Mouse (Mus musculus) neural tube, postnatal 0 days (tissue): ENCODE measurements around the gene Fancm. TPM values are rescaled to one million over a fixed set of nuclear protein-coding genes. Genes with fewer than 3 reads are reported as not detected.

ENCODE experiments used
- polyA plus RNA-seq: library from polyadenylated mRNA; unstranded; fragments of >200 nt; fragmentation: Nextera tagmentation; extraction: Ambion mirVana; gene quantifications from 2 replicates; pipeline ENCODE4 v1.2.1, GENCODE M21; 2015

Gene Fancm
- 9.9 and 10.3 TPM in 2 replicates for polyA plus RNA-seq

GRCm38 (mm10) chr12:65075085-65075732, at the start of gene Fancm:
Gene Fancm (plus strand): TSS chr12:65075603.

GRCm38 (mm10) chr12:65036190-65036870, 39.1 kb upstream of the Fancm start, which contains the start of gene Prpf39:
Gene Prpf39 (plus strand): TSS chr12:65036333.

GRCm38 (mm10) chr12:65073611-65074178, 1.7 kb upstream of the Fancm start, which contains the start of gene Fkbp3:
Gene Fkbp3 (minus strand): TSS chr12:65074007.

GRCm38 (mm10) chr12:65172021-65172951, 96.9 kb downstream of the Fancm start, which contains the start of gene Mis18bp1:
Gene Mis18bp1 (minus strand): TSS chr12:65172604.

Other genes with a start within 250 kb of the Fancm start
- 1.6 and 2.7 TPM in 2 replicates for gene Gm527, start 157.7 kb upstream of the Fancm start, polyA plus RNA-seq
- gene Klhl28, start 110.1 kb upstream of the Fancm start, polyA plus RNA-seq: 17.3 and 18.1 TPM in 2 replicates
- gene Togaram1, start 109.8 kb upstream of the Fancm start, polyA plus RNA-seq: 16.2 and 19.0 TPM in 2 replicates
- gene Prpf39, start 39.3 kb upstream of the Fancm start, polyA plus RNA-seq: 39.7 and 40.6 TPM in 2 replicates
- gene Fkbp3, start 1.6 kb upstream of the Fancm start, polyA plus RNA-seq: 498 and 536 TPM in 2 replicates
- gene Mis18bp1, start 97.0 kb downstream of the Fancm start, polyA plus RNA-seq: 5.4 and 6.3 TPM in 2 replicates
- not detected in 2 replicates for gene Wdr20rt, start 149.9 kb downstream of the Fancm start, polyA plus RNA-seq